Mouse (Mus musculus) cerebellum, postnatal 36 days (tissue): ENCODE measurements around the gene Anp32a.

ENCODE experiments used
- DNase-seq, 2 experiments: peaks; one replicate each; pipeline ENCODE4 v3.0.0; 2021 to 2022; ENCODE audit warnings: mixed read lengths in 2 of 2

Anp32a gene

DNA sequence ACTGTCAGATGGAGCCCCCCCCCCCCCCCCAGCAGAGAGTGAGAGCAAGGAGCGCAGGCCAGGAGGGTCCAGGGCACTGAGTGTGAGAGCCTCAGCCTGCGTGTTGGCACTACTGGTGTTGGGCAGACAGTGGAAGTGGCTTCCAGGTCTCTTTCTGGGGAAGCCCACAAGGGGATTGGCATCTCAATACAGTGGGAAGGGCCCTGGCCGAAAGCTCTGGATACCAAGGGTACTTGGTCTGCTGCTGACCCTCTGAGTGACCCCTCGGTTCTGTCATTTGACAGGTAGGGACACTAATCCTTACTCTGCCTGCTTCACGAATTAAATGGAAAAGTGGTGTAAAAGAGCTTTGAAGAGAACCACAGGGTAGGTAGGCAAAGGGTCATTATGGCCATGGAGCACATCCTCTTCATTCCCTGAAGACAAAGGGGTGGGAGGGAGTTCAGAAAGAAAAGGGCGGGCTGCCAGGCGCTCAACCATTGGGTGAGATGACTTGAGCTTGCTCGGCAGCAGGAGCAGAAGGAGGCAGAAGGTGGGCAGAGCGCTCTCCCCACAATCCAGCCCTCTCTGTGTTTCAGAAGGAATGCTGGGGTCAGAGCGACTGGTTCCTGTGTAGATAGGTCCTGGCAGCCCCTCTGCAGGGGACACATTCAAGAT, 79.3 kb downstream of the Anp32a start:
- peak; percentile 51 to 59 for DNase-seq

GRCm38 (mm10) chr9:62421027-62421426, 79.9 kb downstream of the Anp32a start:
- peak; percentile 66 to 70 for DNase-seq

DNA sequence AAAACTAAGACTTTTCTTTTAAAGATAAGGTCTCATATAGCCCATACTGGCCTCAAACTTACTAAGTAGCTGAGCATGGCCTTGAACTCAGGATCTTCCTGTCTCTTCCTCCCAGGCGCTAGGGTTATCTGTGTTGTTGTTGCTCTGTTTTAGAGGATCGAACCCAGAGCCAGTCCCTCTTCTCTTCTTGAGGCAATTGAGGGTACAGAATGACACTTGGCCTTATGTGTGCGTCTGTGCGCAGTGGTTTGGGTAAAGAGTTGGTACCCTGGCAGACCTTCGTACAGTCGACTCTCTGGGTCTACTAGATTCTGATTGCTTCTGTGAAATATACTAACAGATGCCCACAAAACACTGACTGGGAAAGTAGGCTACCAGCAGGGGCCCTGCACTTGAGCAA, 80.8 kb downstream of the Anp32a start:
- DNase-seq: peak in 1 of 2 experiments; percentile 7

GRCm38 (mm10) chr9:62422926-62423325, 81.8 kb downstream of the Anp32a start:
- peak in 1 of 2 experiments; percentile 8 for DNase-seq

- DNase-seq: no peak
These were observed 82.8 kb downstream of the Anp32a start for GRCm38 (mm10) chr9:62423871-62424270.

- DNase-seq: no peak
These were observed 84.2 kb downstream of the Anp32a start for GRCm38 (mm10) chr9:62425265-62425664.

DNA sequence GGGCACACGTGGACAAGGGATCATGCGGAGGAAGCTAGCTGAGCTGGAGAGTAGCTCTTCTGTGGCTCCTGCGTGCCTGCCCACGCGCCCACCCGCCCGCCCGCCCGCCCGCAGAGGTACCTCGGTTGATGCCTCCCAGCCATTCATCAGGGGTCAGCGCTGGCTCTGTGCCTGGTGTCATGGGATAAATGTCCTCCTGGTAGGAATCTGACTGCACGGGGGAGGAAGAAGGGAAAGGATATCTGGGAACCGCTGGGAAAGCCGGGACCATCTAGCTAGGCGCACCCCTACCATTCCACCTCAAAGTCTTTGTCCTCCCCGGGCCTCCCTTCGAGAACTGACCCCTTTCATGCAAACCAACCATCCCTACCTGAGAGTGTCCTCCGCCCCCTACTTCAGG, 84.9 kb downstream of the Anp32a start:
- no peak for DNase-seq

DNA sequence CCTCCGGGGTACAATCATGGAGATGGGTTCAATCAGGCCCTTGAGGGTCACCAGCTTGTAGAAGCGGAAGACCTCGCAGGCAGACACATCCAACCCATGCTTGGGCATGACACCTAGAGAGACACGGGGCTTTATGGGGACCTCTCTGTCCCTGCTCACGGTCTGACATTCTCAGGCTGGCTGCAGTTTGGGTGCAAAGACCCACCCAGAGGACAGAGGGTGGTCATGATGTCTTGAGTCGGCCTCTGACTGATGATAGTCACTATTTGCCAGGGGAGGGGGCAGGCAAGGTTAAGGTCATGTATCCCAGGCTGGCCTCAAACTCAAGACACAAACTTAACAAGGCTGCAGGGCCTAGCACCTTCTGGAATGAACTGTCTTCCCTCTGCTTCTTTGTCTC, 85.4 kb downstream of the Anp32a start:
- no peak for DNase-seq

GRCm38 (mm10) chr9:62427010-62427409, 85.9 kb downstream of the Anp32a start:
- DNase-seq: peak in 1 of 2 experiments; percentile 8
